Mouse (Mus musculus): ENCODE results near the gene Pex11g.

- TF ChIP-seq E2F4 (IDR thresholded peaks at IDR 0.05; ENCODE audit: insufficient replicate concordance, low read depth, low read length) (no peak), SIN3A (IDR thresholded peaks at IDR 0.05; ENCODE audit: low read length) (no peak), ZNF384 (IDR thresholded peaks at IDR 0.05; ENCODE audit: low read depth, low read length) (no peak), NELFE (IDR thresholded peaks at IDR 0.05; ENCODE audit: low read depth, low read length) (no peak), CTCF (conservative IDR thresholded peaks at IDR 0.05 in 1 of 2, IDR thresholded peaks at IDR 0.05 in 1 of 2; ENCODE audit: low read depth in 2 of 2, low read length in 2 of 2) (no peak), POLR2A (IDR thresholded peaks at IDR 0.05; ENCODE audit: low read depth, low read length) (no peak), RCOR1 (conservative IDR thresholded peaks at IDR 0.05; ENCODE audit: low read depth, low read length) (no peak)
These were observed 52.2 kb downstream of the Pex11g start for GRCm38 (mm10) chr8:3415259-3415658.

Measured in CH12.LX (cell line).